Mouse (Mus musculus): Measurements from ENCODE around the gene Ano1. TPM values are rescaled to one million over a fixed set of nuclear protein-coding genes. Genes with fewer than 3 reads are reported as not detected.

Gene Ano1
- total and polyA plus RNA-seq, 2 experiments from 2014 or later, result 5.8 to 8.3 TPM

DNA sequence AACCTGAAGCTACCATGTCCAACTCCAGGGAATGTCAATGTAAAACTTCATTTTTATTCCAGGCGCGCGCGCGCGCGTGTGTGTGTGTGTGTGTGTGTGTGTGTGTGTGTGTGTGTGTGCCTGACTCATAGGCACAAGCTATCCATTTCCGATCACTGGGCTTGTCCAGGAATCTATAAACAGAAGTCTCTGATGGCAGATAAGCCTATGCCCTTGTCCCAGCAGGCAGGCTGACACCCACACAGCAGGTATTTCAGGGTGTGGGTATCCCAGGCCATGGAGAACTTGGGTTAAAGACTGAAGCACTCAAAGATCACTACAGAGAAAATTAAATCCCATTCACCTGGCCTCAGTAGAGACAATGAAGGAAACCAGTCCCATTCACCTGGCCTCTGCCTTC is 76.1 kb downstream of the Ano1 start:
- no peaks in the 10 kb centered on the region for H3K36me3 ChIP-seq (ENCODE audit: insufficient read depth, low read length)
- H3K9ac ChIP-seq (replicated peaks; ENCODE audit: low read length), result no peak overlapping the region
- no peaks in the 10 kb centered on the region for H3K9me3 ChIP-seq (ENCODE audit: low read length)
- H3K27ac ChIP-seq, result no peak overlapping the region
- no peak overlapping the region for H3K4me3 ChIP-seq (ENCODE audit: low read length)
- WGBS, result 95% methylated on average over 8 of the region's 8 CpGs
- 0 out of 2 replicates have a peak, but pooled peaks cover 18% of the 10 kb centered on the region for H3K27me3 ChIP-seq (ENCODE audit: insufficient read depth, low read length)
- DNase-seq (ENCODE audit: low spot score), result no peak
- TF ChIP-seq CTCF (IDR thresholded peaks at IDR 0.05; ENCODE audit: low read depth), result no peak
- ATAC-seq, result no peak
- peaks cover 4% of the 10 kb centered on the region; the same call in 1 of the 2 replicates for H3K4me1 ChIP-seq (ENCODE audit: insufficient read depth, low read length)
- H3K4me2 ChIP-seq (ENCODE audit: low read depth, low read length), result no peak overlapping the region

DNA sequence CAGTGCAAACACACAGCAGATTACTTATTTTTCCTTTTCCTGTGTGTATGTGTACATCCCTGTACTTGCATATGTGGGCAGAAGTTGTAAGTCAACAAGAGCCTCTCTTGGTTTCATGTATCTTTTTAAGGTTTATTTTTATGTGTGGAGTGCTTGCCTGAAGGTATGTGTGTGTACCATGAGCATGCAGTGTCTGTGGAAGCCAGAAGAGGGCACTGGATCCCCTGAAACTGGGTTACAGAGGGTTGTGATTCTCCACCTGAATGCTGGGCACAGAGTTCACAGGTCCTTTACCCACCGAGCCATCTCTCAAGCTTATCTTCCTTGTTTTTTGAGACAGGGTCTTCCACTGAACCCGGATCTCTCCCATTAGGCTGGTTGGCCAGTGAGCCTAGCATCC is 81.9 kb downstream of the Ano1 start:
- Histone ChIP-seq H3K9ac (replicated peaks; ENCODE audit: low read length) (no peak overlapping the region), H3K4me1 (ENCODE audit: insufficient read depth, low read length) (no peaks in the 10 kb centered on the region), H3K27ac (no peak overlapping the region), H3K4me2 (ENCODE audit: low read depth, low read length) (no peak overlapping the region), H3K27me3 (ENCODE audit: insufficient read depth, low read length) (no peaks in the 10 kb centered on the region), H3K36me3 (ENCODE audit: insufficient read depth, low read length) (no peaks in the 10 kb centered on the region), H3K9me3 (ENCODE audit: low read length) (no peaks in the 10 kb centered on the region), H3K4me3 (ENCODE audit: low read length) (no peak overlapping the region)
- TF ChIP-seq CTCF (IDR thresholded peaks at IDR 0.05; ENCODE audit: low read depth), result peak; percentile 32
- DNase-seq (ENCODE audit: low spot score), result no peak
- WGBS, result 100% methylated on average over 2 of the region's 2 CpGs
- ATAC-seq, result no peak

DNA sequence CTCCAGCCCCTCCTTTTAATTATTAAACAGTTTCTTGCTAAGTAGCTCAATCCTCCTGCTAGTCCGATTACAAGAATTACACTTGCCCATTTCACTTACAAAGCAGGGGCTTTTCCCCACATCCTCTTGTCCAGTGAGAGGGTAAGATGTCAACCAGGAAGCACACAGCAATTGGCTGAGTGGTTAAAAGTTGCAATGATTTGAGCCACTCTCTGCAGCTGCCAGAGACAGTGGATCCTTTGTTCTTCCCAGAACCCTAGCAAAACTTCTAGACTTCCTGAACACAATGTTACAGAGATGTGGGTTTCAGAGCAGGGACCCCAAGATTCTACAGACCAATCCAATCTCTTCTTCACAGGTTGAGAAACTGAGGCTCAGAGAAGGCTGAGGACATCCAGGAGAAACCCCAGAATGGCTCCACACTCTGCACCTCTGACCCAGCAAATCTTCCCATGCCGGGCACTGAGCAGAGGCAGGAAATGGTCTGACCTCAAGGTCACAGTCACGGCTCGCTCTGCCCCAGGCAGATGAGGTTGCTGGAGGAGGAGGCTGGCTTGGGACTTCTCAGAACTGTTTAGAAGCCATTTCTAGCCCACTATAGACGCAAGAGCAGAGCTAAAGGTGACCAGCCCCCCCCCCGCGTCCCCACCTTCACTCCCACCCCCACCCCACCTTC is 83.0 kb downstream of the Ano1 start:
- Histone ChIP-seq H3K4me2 (ENCODE audit: low read depth, low read length) (no peak overlapping the region), H3K4me1 (ENCODE audit: insufficient read depth, low read length) (no peaks in the 10 kb centered on the region), H3K27ac (no peak overlapping the region), H3K36me3 (ENCODE audit: insufficient read depth, low read length) (no peaks in the 10 kb centered on the region), H3K4me3 (ENCODE audit: low read length) (no peak overlapping the region), H3K9ac (replicated peaks; ENCODE audit: low read length) (no peak overlapping the region), H3K27me3 (ENCODE audit: insufficient read depth, low read length) (no peaks in the 10 kb centered on the region), H3K9me3 (ENCODE audit: low read length) (no peaks in the 10 kb centered on the region)
- ATAC-seq (no peak), DNase-seq (ENCODE audit: low spot score) (no peak)
- no peak for TF ChIP-seq CTCF (IDR thresholded peaks at IDR 0.05; ENCODE audit: low read depth)
- WGBS, result 63% methylated on average over 7 of the region's 7 CpGs

DNA sequence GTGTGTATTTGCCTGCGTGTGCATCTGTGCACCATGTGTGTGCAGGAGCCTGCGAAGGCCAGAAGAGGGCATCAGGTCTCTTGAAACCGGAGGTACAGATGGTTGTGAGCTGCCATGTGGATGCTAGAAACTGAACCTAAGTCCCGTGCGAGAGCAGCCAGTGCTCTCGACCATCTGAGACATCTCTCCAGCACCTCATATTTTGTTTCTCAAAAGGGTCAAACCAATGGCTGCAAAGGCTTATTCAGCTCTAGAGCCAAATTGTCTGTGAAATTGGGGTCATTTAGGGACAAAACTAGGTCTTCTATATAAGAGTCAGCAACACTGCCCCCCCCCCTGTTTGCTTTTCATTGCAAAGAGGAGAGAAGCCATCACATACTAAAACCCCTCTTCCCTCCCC is 84.7 kb downstream of the Ano1 start:
- DNase-seq (ENCODE audit: low spot score) (no peak), ATAC-seq (no peak)
- Histone ChIP-seq H3K27me3 (ENCODE audit: insufficient read depth, low read length) (no peaks in the 10 kb centered on the region), H3K9ac (replicated peaks; ENCODE audit: low read length) (no peak overlapping the region), H3K36me3 (ENCODE audit: insufficient read depth, low read length) (no peaks in the 10 kb centered on the region), H3K4me1 (ENCODE audit: insufficient read depth, low read length) (no peaks in the 10 kb centered on the region), H3K27ac (no peak overlapping the region), H3K4me2 (ENCODE audit: low read depth, low read length) (no peak overlapping the region), H3K4me3 (ENCODE audit: low read length) (no peak overlapping the region), H3K9me3 (ENCODE audit: low read length) (no peaks in the 10 kb centered on the region)
- WGBS, result 95% methylated on average over 6 of the region's 6 CpGs
- TF ChIP-seq CTCF (IDR thresholded peaks at IDR 0.05; ENCODE audit: low read depth), result no peak

DNA sequence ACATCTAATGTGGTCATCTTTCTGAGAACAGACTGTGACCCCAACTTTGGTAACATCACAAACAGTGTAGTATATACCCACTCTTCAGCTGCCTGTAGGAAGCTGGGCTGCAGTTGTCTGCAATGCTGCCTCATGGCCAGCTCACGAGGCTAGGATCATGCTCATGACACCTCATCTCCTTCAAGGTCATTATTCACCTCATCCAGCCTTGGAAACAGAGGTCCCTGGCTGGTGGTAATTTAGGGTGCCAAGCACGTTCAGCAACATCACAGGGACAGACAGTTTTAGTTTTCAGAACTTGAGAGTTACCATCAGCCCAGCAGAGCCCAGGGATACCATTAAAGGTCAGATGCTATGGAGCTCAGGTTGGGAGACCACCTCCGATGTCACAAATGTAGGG is 86.2 kb downstream of the Ano1 start:
- Histone ChIP-seq H3K4me3 (ENCODE audit: low read length) (no peak overlapping the region), H3K36me3 (ENCODE audit: insufficient read depth, low read length) (no peaks in the 10 kb centered on the region), H3K9ac (replicated peaks; ENCODE audit: low read length) (no peak overlapping the region), H3K4me2 (ENCODE audit: low read depth, low read length) (no peak overlapping the region), H3K9me3 (ENCODE audit: low read length) (no peaks in the 10 kb centered on the region), H3K27ac (no peak overlapping the region), H3K4me1 (ENCODE audit: insufficient read depth, low read length) (no peaks in the 10 kb centered on the region), H3K27me3 (ENCODE audit: insufficient read depth, low read length) (no peaks in the 10 kb centered on the region)
- no peak for TF ChIP-seq CTCF (IDR thresholded peaks at IDR 0.05; ENCODE audit: low read depth)
- WGBS, result 88% methylated on average over 3 of the region's 3 CpGs
- DNase-seq (ENCODE audit: low spot score) (no peak), ATAC-seq (no peak)

DNA sequence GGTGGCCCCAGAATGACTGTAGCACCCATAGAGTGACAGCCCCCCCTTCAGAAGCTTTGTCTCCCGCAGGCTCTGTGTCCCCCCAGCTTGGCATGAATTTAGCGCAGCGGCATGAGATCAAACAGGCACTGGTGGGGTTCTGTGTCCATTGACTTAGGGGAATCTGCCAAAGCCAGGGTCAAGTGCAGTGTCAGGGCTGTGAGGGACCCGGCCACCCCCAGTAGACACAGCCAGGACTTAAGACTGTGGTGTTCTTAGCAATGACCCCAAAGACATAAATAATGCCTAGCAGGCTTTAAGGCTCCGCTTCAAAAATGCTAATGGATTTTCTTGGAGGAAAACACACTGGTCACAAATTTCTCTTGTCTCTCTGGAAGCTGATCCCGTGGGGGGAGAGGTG is 88.2 kb downstream of the Ano1 start:
- ATAC-seq, result no peak

DNA sequence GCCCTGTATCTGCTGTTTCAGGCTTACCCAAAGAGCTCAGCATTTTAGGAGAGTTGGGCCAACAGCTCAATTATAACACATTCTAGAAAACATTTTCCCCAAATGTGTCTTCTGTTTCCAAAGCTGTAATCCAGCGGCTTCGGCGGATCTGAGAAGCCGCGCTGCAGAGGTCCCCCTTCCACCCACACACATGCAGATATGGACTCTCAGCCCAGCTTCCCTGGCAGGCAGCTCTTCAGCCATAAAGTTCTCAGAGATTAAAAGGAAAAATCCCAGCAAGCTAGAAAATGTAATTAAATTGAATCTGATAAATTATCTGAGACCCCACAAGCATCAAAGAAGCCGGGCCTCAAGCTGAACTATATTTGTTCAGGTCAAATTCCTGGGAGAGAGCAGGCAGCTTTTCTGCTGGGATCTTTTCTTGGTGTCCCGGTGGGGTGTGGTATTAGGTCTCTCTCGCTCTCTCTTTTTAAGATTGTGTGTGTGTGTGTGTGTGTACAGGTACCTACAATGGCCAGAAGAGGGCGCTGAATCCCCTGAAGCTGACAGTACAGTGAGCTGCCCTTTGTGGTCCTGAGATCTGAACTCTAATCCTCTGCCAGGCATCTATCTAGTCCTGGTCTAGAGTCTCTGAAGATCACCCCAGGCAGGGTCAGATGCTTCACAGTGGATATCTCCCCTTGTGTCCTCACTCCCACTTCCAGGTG is 95.4 kb downstream of the Ano1 start:
- Histone ChIP-seq H3K9me3 (ENCODE audit: low read length) (no peaks in the 10 kb centered on the region), H3K36me3 (ENCODE audit: insufficient read depth, low read length) (no peaks in the 10 kb centered on the region), H3K4me1 (ENCODE audit: insufficient read depth, low read length) (no peaks in the 10 kb centered on the region), H3K4me2 (ENCODE audit: low read depth, low read length) (no peak overlapping the region), H3K27ac (no peak overlapping the region), H3K4me3 (ENCODE audit: low read length) (no peak overlapping the region), H3K27me3 (ENCODE audit: insufficient read depth, low read length) (no peaks in the 10 kb centered on the region), H3K9ac (replicated peaks; ENCODE audit: low read length) (no peak overlapping the region)
- DNase-seq (ENCODE audit: low spot score), result no peak
- 79% methylated on average over 9 of the region's 9 CpGs for WGBS
- ATAC-seq, result no peak
- no peak; the same call in 1 of the 2 replicates for TF ChIP-seq CTCF (IDR thresholded peaks at IDR 0.05; ENCODE audit: low read depth)

More for the DNA sequence above, 88.2 kb downstream of the Ano1 start:
- H3K4me1 ChIP-seq (ENCODE audit: insufficient read depth, low read length), result no peaks in the 10 kb centered on the region
- H3K27ac ChIP-seq, result no peak overlapping the region
- H3K36me3 ChIP-seq (ENCODE audit: insufficient read depth, low read length), result no peaks in the 10 kb centered on the region
- WGBS, result 48% methylated on average over 6 of the region's 6 CpGs
- no peaks in the 10 kb centered on the region for H3K27me3 ChIP-seq (ENCODE audit: insufficient read depth, low read length)
- DNase-seq (ENCODE audit: low spot score), result no peak
- no peak for TF ChIP-seq CTCF (IDR thresholded peaks at IDR 0.05; ENCODE audit: low read depth)
- no peak overlapping the region for H3K4me2 ChIP-seq (ENCODE audit: low read depth, low read length)
- H3K9me3 ChIP-seq (ENCODE audit: low read length), result no peaks in the 10 kb centered on the region
- H3K9ac ChIP-seq (replicated peaks; ENCODE audit: low read length), result no peak overlapping the region
- no peak overlapping the region for H3K4me3 ChIP-seq (ENCODE audit: low read length)

Data from hindbrain, postnatal 0 days (tissue).